Mouse (Mus musculus): ENCODE results near the gene Defb26. TPM values are rescaled to one million over a fixed set of nuclear protein-coding genes. Genes with fewer than 3 reads are reported as not detected.
A peak's percentile ranks its signal among the peaks of the same experiment; 100 is the strongest.

Gene Defb26
- not detected in 2 replicates for polyA plus RNA-seq (2012; rRNA removed)

DNA sequence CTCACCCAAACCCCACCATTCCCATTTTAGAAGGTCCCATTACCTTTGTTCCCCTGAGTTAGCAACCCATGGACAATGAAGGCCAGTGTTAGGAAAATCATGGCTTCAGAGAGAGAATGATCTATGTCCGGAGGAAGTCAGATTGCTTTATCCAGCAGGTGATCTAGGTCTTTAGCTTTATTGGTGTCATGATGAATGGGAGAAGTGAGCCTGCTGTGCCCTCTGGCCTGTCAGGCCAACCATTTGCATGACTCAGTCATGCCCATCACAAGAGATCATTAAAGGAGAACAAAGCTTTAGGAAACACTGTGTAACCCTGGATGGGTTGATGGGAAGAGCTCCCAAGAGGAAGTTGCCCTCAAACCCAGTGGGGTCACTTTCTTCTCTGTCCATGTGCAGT, at the start of gene Defb26:
TSS of gene Defb26 (minus strand) at position 101 of the 400 bp plus-strand sequence.
- DNase-seq (ENCODE audit: low read depth, low spot score), result no peak
- 76% methylated on average over 1 of the region's 1 CpGs for WGBS

DNA sequence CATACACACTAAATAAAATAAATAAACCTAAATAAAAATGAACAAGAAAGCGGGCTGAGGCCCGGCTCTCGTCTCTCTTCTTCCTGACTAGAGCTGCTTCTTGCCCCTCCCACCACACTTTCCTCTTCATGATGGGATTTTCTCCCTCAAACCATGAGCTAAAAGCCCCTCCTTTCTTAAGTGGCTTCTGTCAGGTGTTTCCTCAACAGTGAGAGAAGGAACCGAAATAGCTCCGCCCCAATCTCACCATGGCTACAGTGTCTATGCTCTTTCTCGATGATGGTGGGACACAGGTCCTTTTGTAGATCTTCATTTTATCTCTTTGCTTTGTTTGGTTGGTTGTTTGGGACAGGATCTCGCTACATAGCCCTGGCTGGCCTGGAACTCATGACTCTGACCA, 45.2 kb upstream of the Defb26 start:
- WGBS, result 82% methylated on average over 7 of the region's 7 CpGs
- no peak for DNase-seq (ENCODE audit: low read depth, low spot score)

DNA sequence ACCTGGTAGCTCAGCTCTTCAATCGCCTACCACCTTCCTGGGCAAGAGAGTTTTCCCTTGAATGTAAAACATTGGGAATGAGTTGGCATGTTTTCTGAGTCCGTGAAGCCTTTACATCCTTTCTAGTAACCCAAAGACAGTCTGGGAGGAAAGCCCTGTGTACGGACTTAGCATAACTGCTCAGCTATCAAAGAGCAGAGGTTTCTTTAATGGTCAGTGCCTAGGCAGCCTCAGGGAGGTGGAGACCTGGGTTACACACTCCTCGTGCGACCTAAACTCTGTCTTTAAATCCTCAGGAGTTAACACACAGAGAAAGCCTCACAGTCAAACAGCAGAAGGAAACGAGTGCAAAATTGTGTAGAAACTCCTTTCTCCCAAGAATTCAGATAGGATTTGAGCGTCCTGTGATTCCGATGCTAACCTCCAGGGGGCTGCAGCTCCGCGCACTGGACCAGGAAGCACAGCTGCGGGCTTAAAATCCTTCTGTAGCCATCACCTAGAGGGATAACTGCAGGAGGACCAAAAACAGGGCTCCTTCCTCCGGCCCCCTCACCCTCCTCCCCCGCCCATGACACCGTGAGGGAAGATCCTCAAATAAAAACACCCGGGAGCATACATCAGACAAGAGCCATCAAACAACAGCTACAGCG, 42.4 kb upstream of the Defb26 start:
- no peak for DNase-seq (ENCODE audit: low read depth, low spot score)
- WGBS, result 14% methylated on average over 16 of the region's 16 CpGs

DNA sequence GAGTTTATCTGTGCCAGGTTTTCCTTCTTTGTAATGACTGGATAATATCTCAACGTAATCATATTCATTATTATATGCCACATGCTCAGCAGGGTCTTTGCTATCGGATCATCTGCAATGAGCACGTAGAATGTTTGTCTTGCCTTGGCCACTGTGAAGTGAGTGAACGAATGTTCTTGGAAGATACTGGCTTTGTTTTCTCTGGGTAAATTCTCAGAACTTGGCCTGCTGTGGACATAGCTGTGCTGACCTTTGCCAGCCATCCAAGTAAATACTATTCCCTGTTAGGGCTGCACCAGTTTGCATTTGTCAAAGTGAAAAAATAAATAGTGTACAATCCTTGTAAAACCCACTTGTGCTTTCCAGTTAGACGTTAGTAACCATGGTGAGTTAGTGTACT, 36.6 kb upstream of the Defb26 start:
- 62% methylated on average over 5 of the region's 5 CpGs for WGBS
- DNase-seq (ENCODE audit: low read depth, low spot score), result no peak

DNA sequence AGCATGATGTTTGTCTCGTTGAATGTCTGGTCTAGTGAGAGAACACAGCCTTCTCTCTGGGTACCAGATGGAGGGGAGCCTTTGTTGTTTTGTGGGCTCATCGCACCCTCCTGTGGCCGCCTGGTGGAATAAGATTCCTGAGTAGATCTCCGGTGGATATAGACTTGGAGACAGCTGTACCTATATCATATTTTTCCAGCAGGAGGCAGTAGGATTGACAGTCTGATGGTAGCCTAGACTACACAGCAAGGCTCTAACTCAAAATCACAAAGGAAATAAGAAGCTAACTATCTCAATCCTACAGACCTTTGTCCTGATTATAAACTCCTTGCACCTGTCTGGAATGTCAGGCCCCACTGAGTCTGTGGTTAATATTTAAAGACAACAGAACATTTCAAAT, 33.2 kb upstream of the Defb26 start:
- 4% methylated on average over 4 of the region's 4 CpGs for WGBS
- DNase-seq (ENCODE audit: low read depth, low spot score), result peak; percentile 24

DNA sequence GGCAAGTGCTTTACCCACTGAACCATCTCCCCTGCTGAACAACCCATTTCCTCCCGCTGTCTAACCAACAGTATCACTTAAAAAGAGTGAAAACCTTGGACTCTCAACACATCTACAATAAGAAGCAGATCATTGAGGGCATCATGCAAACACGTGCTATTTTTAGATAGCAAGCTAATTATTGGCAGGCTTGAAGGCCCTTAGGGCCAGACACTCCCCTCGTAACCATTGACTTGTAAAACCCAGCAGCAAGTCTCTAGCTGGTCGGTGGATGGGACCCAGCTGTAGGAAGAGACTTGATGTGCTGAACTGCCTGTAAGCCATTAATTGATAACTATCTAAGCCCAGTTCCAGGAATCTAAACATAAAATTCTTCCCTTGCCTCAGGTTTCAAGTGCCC, 32.0 kb upstream of the Defb26 start:
- no peak for DNase-seq (ENCODE audit: low read depth, low spot score)
- 37% methylated on average over 4 of the region's 4 CpGs for WGBS

DNA sequence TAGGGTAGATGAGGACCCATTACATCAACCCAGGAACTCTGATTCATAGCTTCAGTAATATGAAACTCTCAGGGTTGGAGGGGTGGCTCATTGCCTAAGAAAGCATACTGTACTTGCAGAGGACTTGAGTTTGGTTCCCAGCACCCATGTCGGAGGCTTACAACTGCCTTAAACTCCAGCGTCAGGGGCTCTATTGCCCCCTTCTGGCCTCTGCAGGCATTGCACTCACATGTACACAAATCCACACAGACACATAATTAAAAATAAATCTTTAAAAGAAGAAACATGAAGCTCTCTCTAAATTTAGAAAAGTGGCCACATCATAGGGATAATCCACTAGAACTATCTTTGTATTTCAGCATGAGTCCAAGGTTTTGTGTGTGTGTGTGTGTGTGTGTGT, 31.4 kb upstream of the Defb26 start:
- no peak for DNase-seq (ENCODE audit: low read depth, low spot score)
- 83% methylated on average over 2 of the region's 2 CpGs for WGBS

DNA sequence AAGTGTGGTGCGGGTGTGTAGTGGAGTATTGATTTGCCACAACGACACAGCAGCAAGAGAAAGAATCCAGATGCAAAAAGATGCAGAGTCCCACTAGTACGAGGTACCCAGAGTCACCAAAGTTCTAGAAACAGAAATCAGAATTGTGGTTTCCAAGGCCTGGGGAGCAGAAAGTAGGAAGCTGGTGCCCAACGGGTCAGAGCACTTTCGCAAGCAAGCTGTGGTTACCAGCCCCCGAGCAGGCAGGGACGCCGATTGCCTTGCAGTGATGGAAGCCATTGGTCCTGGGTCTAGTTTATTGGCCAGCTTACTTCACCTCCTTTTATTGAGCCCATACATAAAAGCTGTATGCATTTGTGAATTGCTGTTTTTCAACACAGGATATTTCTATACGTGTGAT, 30.5 kb upstream of the Defb26 start:
- WGBS, result 49% methylated on average over 9 of the region's 9 CpGs

DNA sequence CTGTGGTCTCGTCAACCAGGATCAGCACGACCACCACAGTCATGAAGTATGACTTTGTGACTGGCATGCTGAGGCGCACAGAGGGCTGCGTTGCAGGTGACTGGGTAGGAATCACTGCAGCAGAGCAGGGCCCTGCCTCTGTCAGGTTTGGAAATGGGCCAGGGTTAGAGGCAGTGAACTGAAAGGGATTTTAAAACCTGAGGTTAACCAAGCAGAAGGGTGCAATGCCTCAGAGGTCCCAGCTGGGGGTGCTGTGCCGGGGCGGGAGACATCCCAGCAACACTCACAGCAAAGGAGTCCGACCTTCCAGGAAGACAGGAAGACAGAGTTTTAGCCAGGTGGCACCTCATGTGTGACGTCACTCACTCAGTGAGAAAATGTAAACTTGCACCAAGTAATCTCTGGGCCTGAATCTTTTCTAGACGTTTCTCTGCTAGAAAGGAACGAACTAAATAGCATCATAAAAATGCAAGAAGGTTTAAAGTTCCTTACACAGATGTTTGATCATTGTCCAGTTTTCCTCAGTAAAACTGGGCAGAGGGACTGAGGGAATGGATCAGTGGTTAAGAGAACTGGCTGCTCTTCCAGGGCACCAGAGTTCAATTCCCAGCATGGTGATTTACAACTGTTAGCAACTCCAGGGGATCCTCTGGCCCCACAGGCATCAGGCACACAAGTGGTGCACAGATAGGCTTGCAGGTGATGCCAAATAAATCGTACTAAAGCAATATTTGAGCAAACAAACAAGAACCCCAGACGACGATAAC, 28.6 kb upstream of the Defb26 start, which contains the start of gene Defb29:
TSS of gene Defb29 (minus strand) at position 155 of the 767 bp plus-strand sequence.
- DNase-seq (ENCODE audit: low read depth, low spot score), result no peak
- WGBS, result 26% methylated on average over 13 of the region's 13 CpGs

More for the DNA sequence above, 30.5 kb upstream of the Defb26 start:
- no peak for DNase-seq (ENCODE audit: low read depth, low spot score)

DNA sequence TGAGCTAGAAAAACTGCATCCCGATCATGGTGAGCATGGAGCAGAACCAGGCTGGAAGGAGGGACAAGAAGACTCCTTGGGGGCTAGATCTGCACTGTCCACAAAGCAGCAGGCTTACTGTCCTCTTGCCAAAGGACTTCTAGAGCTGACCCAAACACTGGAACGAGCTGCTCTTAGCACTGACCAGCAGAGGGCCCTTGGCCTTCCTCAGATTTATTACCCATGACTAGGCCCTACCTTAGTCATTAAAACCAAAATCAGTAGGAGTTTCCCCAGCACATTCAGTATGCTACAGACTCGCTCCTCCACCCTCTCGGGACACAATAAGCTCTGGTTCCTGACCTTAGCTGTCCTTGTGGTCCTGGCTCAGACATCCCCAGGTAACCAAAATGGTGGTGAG, 6.5 kb upstream of the Defb26 start, which contains the start of gene Defb28:
TSS of gene Defb28 (plus strand) at position 275 of the 400 bp plus-strand sequence.
- DNase-seq (ENCODE audit: low read depth, low spot score), result no peak
- WGBS, result 67% methylated on average over 4 of the region's 4 CpGs

DNA sequence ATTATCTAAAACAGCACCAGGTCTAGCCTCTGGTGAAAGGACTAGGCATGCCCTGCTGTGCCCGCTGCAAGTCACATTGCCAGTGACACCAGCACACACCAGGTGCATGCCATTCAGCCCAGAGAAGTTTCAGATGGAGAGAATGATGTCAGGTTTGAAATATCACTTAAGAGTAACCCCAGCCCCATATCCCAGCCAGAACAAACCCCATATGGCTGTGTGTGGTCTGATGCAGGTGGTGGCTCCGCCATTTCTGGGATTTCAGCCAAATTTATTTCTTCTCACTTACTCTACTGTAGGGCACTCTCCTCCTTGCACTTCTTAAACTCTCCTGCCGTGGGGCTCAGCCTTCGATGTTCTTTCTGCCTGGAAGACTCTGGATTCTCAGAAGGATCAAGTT, 4.6 kb upstream of the Defb26 start:
- DNase-seq (ENCODE audit: low read depth, low spot score), result no peak
- 65% methylated on average over 4 of the region's 4 CpGs for WGBS

DNA sequence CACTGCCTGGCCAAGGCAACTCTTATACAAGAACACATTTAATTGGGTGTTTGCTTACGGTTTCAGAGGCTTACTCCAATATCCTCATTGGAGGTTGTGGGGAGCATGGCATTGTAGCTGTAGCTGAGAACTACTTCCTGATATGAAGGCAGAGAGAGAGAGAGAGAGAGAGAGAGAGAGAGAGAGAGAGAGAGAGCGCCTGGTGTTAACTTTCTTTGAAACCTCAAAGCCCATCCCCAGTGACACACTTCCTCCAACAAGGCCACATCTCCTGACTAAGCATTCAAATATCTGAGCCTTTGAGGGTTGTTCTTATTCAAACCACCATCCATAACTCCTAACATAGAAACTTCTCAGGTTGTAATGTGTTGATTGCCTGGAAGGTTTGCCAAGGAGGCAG, 7.5 kb downstream of the Defb26 start:
- WGBS, result 80% methylated on average over 2 of the region's 2 CpGs

DNA sequence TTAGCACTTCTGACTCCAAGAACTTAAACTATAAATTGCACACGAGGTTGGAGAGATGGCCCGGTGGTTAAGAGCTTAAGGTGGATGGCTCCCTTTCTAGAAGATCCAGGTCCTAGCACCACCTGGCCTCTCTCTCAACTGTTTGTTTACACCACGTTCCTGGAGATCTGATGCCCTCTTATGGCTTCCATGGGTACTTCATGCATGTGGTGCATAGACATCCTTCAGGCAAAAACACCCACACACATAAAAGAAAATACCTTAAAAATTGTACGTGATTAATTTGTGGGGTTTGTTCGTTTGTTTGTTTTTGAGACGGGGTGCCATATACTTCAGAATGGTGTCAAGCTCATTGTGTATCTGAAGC, 10.6 kb downstream of the Defb26 start:
- 79% methylated on average over 6 of the region's 6 CpGs for WGBS
- no peak for DNase-seq (ENCODE audit: low read depth, low spot score)

More for the DNA sequence above, 7.5 kb downstream of the Defb26 start:
- no peak for DNase-seq (ENCODE audit: low read depth, low spot score)

DNA sequence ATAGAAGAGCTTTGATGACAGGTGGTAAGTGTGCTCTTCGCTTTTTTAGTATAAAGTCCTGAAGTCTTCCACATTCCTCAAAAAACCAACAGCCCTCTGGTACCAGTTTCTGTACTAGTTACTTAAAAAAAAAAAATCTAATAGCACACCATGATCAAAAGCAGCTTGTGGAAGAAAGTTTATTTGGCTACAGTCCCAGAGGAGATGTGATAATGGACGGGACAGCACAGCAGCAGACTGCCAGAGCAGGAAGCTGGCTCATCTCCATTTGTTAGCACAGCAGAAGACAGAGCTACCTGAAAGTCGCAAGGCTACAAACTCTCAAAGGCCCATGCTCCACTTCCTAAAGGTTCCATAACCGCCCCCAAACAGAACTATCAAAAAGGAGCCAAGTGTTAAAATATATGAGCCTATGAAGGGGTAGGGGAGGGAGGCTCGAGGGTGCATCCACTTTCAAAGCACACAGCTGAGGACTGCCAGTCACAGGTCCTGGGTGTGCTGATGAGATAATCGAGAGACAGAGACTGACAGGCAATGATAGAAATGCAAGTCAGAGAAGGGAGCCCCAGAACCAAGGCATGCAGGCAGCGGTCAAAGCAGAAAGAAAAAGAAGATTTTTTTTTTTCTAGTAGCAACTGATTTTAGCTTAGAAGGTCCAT, 11.2 kb downstream of the Defb26 start:
- 47% methylated on average over 7 of the region's 7 CpGs for WGBS
- no peak for DNase-seq (ENCODE audit: low read depth, low spot score)

DNA sequence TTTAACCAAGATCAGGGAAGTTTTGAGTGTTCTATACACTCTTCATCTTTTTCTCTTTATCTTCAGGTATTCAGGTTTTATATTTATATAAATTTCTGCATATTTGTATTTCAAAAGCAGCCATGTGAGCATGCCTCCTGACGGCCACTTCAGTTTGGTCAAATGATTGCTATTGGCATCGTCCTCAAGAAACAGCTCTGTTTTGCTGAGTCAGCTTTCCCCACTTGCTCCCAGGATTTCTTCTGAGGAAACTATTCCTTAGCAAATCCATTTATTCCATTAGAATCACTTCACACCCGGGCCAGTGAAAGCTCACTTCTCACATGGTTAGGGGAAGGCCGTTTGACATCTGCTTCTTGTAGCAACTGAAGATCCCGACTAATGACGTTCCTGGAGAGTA, 13.5 kb downstream of the Defb26 start:
- 73% methylated on average over 6 of the region's 6 CpGs for WGBS
- no peak for DNase-seq (ENCODE audit: low read depth, low spot score)

DNA sequence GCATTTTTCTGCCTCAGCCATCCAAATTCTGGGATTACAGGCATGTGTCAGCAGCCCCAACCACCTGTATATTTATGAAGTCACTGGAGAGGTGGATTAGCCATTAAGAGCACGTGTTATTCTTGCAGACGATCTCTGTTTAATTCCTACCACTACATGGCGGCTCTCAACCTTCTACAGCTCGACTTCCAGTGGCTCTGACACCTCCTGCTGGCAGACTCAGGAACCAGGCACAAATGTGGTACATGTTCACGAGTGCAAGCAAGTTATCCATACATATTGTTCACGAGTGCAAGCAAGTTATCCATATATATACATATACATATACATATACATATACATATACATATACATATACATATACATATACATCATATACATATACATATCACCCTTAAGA, 18.3 kb downstream of the Defb26 start:
- DNase-seq (ENCODE audit: low read depth, low spot score), result no peak
- WGBS, result 74% methylated on average over 6 of the region's 6 CpGs

DNA sequence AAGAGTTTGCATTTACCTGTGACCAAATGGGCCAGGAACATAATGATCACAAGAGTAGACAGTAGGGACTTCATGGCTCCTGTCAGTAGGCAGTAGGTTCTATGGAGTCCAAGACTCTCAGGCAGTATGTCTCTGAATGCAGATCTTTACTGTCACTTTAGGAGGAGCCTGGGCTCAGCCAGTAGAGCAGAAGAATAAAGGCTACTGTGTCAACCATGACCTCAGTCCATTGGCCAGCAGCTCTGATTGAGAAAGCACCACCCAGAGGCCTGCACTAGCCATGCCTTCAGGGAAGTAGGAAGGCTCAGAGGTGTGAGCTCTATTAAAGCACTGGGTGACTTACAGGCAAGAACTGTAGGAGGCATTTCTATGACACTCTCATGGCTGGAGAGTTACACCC, 21.5 kb downstream of the Defb26 start, which contains the start of gene Defb22:
TSS of gene Defb22 (minus strand) at position 101 of the 400 bp plus-strand sequence.
- DNase-seq (ENCODE audit: low read depth, low spot score), result no peak

DNA sequence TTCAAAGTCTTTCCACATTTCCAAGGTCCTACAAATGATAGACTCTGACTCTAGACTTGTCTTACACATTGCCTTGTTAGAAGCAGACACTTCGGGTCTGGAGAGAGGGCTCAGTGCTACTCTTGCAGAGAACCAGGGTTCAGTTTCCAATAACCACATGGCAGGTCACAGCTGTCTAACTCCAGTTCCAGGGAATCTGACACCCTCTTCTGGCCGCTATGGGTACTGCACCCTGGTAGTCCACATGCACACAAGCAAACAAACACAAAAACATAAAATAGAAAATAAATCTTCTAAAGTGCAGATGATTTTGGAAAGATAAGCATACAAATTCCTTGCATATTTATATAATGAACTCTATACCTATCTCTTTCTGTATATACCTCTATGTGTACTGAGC, 24.5 kb downstream of the Defb26 start:
- DNase-seq (ENCODE audit: low read depth, low spot score), result no peak
- 78% methylated on average over 2 of the region's 2 CpGs for WGBS

DNA sequence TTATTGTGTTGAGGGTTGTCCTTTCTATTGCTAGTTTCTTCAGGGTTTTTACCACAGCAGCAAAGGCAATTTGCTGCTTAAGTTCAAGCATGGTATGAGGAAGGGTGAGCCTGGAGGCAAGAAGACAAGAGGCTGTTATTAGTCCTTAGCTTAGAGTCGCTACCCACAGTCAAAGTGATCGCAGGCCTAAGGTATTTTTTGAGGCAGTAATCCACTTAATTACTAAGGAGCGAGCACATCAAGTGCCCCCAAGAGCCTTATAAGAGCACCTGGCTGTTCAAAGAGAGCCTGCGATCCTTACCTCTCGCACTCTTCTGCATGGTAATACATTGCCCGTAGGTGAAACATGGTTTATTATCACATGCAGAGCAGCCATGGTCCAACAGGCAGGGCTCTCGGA, 29.8 kb downstream of the Defb26 start:
- no peak for DNase-seq (ENCODE audit: low read depth, low spot score)
- 85% methylated on average over 7 of the region's 7 CpGs for WGBS

DNA sequence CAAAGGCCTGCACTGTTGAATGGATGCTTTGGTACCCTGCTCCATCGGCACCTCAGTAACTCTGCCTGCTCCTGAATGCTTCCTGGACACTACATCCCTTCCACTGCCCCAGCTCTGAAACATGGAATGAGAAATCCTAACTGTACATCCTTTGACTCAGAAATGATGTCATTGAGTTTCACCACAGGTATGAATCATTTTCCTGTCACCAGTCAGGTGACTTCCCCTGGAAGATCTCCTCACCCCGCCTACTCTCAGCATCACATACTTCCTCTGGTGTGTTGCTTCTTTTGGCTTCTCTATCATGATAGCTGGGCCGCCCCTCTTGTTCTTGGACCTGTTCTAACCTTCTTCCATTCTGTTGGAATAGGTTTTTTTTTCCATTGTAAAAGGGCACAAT, 30.6 kb downstream of the Defb26 start:
- DNase-seq (ENCODE audit: low read depth, low spot score), result no peak
- WGBS, result 76% methylated on average over 3 of the region's 3 CpGs

DNA sequence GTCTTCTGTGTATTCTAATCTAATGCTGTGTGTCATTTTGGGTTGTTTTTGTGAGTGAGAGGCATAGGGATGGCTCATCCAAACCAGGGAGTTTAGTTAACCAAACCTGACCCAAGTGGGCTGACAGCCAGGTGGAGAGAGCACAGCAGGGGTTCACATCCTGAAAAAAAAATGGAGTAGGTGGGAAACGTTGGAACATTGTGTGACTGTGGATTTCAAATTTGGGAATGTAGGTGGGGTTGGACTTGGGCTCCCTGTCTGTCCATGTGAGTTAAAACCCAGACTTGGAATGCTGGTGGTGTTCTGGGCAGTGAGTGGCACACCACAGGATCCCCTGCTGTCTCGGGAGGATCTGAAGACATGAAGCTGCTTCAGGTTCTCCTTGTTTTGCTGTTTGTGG, 34.7 kb downstream of the Defb26 start, which contains the start of gene Defb20:
TSS of gene Defb20 (plus strand) at position 301 of the 400 bp plus-strand sequence.
- no peak for DNase-seq (ENCODE audit: low read depth, low spot score)
- WGBS, result 56% methylated on average over 2 of the region's 2 CpGs
